Mouse (Mus musculus) lung, embryonic 14.5 days (tissue): ENCODE results near the gene Ttc12. TPM values are rescaled to one million over a fixed set of nuclear protein-coding genes. Genes with fewer than 3 reads are reported as not detected.
A peak's percentile ranks its signal among the peaks of the same experiment; 100 is the strongest.

Source experiments
- ATAC-seq: fragments of 200-750 bp; cut with Nextera tagmentation; 2 replicates; pipeline ENCODE4 v1.8.0; 2017; ENCODE audit warnings: mild to moderate bottlenecking, moderate TSS enrichment, moderate library complexity; ENCODE audit not compliant: insufficient read depth
- DNase-seq: peaks from one replicate; pipeline ENCODE4 v3.0.0-alpha.2; 2015
- H3K27ac ChIP-seq: fragments of 300-500 bp; sonication (generic); 2 replicates; pipeline ENCODE4 v1.5.1; 2014; ENCODE audit warnings: low read depth, mild to moderate bottlenecking, moderate library complexity
- H3K27me3 ChIP-seq: fragments of 300-500 bp; sonication (generic); 2 replicates; pipeline ENCODE4 v1.6.1; 2014; ENCODE audit warnings: low read length, control low read depth; ENCODE audit not compliant: insufficient read depth
- H3K36me3 ChIP-seq: fragments of 300-500 bp; sonication (generic); 2 replicates; pipeline ENCODE4 v1.6.1; 2014; ENCODE audit warnings: control low read depth; ENCODE audit not compliant: insufficient read depth
- H3K4me1 ChIP-seq: fragments of 300-500 bp; sonication (generic); 2 replicates; pipeline ENCODE4 v1.6.1; 2014; ENCODE audit warnings: antibody characterized with exemption, control low read depth; ENCODE audit not compliant: insufficient read depth
- H3K4me2 ChIP-seq: fragments of 300-500 bp; sonication (generic); 2 replicates; pipeline ENCODE4 v1.6.1; 2014; ENCODE audit warnings: mild to moderate bottlenecking
- H3K4me3 ChIP-seq: fragments of 300-500 bp; sonication (generic); 2 replicates; pipeline ENCODE4 v1.5.1; 2014; ENCODE audit warnings: low read depth, low read length
- H3K9ac ChIP-seq: fragments of 300-500 bp; sonication (generic); 2 replicates; pipeline ENCODE4 v1.6.1; 2014
- H3K9me3 ChIP-seq: fragments of 300-500 bp; sonication (generic); 2 replicates; pipeline ENCODE4 v1.6.1; 2016; ENCODE audit warnings: low read depth, low read length, control low read depth
- CTCF ChIP-seq: IDR thresholded peaks from 2 replicates; pipeline ENCODE4 v1.5.1; 2016; ENCODE audit warnings: antibody characterized with exemption, low read depth
- WGBS: fragments of 180-500 bp; shearing (Covaris S2); extraction: QIAGEN DNeasy Blood & Tissue Kit; methylation state at CpG from one replicate; pipeline ENCODE4 v1.1.7; 2014; 5-methylcytosine and 5-hydroxymethylcytosine counted together
- polyA plus RNA-seq: library from polyadenylated mRNA; unstranded; fragments of >200 nt; fragmentation: Nextera tagmentation; extraction: Ambion mirVana; gene quantifications from 2 replicates; pipeline ENCODE4 v1.2.1, GENCODE M21; 2014

Gene Ttc12
- polyA plus RNA-seq, 1 experiment from 2014 or later, result 2.1 TPM

DNA sequence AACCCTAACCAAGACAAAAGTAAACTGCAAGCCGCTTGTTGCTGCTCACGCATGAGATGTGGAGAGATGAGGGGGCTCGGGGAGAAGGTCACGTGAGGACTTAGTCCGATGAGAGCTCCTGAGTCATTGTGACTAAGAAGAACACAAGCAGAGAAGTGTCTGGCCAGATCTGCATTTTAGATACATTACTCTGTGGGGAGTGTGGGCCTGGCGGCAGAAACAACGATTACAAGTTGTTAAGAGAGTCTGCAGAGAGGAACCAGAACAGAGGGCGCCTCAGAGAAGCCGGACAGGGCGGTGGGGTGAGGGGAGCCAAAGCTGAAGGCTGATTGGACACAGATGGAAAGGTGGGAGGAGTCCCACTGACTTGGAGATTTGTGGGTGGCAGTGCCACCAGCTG is 2.7 kb downstream of the Ttc12 start:
- Histone ChIP-seq H3K4me1 (no peaks in the 10 kb centered on the region), H3K27ac (no peak overlapping the region), H3K4me3 (no peak overlapping the region), H3K27me3 (no peaks in the 10 kb centered on the region), H3K9me3 (no peaks in the 10 kb centered on the region), H3K36me3 (no peaks in the 10 kb centered on the region), H3K4me2 (no peak overlapping the region), H3K9ac (no peak overlapping the region)
- TF ChIP-seq CTCF, result no peak
- 44% methylated on average over 10 of the region's 10 CpGs for WGBS
- ATAC-seq (no peak), DNase-seq (no peak)

DNA sequence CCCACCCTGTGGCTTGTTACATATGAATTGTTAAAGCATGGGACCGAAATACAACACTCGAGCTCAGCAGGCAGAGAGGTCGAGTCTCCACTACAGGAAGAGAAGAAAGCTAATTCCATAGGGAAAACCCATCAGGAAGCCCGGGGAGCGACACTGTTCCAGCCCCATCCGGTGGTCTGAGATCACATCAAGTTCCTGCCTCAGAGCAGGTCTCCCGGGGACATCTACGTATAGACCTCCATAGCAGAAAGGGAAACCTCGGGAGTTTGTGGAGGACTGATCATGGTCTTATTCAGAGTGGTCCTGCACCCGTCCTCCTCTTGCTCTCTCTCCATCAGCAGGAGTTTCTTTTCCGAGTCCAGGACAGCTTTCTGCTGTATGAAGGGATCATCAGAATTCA is 13.9 kb downstream of the Ttc12 start:
- no peak for ATAC-seq
- Histone ChIP-seq H3K4me2 (no peak overlapping the region), H3K27ac (no peak overlapping the region), H3K9ac (no peak overlapping the region), H3K4me3 (no peak overlapping the region), H3K27me3 (no peaks in the 10 kb centered on the region), H3K9me3 (no peaks in the 10 kb centered on the region), H3K36me3 (no peaks in the 10 kb centered on the region), H3K4me1 (no peaks in the 10 kb centered on the region)
- DNase-seq, result no peak
- 67% methylated on average over 11 of the region's 11 CpGs for WGBS
- TF ChIP-seq CTCF, result no peak

- no peak overlapping the region for H3K4me2 ChIP-seq
- no peak overlapping the region for H3K9ac ChIP-seq
- no peaks in the 10 kb centered on the region for H3K36me3 ChIP-seq
- no peaks in the 10 kb centered on the region for H3K9me3 ChIP-seq
- H3K27me3 ChIP-seq, result no peaks in the 10 kb centered on the region
- peak; percentile 3 for DNase-seq
- ATAC-seq, result no peak
- H3K4me3 ChIP-seq, result no peak overlapping the region
- TF ChIP-seq CTCF, result no peak
- no peak overlapping the region for H3K27ac ChIP-seq
- H3K4me1 ChIP-seq, result no peaks in the 10 kb centered on the region
- WGBS, result 74% methylated on average over 6 of the region's 6 CpGs
Observed at GRCm38 (mm10) chr9:49470946-49471345, 15.1 kb downstream of the Ttc12 start.

DNA sequence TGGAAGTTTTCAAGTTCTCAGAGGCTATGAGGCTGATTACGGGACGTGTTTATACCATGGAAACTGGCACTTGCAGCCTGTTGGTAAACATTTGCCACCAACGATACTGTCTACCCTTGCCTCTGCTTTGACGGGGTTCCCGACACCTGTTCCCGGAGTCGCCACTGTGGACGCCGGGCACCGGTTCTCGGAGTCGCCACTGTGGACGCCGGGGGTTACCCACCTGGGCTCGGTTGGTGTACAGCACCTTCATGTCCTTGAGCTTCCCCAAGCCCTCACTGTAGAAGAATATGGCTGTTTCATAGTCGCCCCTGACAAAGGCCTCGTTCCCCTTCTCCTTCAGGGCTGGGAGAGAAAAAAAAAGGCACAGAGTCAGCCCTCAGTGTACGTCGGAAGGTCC is 16.0 kb downstream of the Ttc12 start:
- Histone ChIP-seq H3K27me3 (no peaks in the 10 kb centered on the region), H3K9ac (no peak overlapping the region), H3K4me1 (no peaks in the 10 kb centered on the region), H3K27ac (no peak overlapping the region), H3K4me2 (no peak overlapping the region), H3K9me3 (no peaks in the 10 kb centered on the region), H3K36me3 (no peaks in the 10 kb centered on the region), H3K4me3 (no peak overlapping the region)
- ATAC-seq, result no peak
- DNase-seq, result no peak
- no peak for TF ChIP-seq CTCF
- 89% methylated on average over 19 of the region's 19 CpGs for WGBS

- Histone ChIP-seq H3K4me2 (no peak overlapping the region), H3K27ac (no peak overlapping the region), H3K4me3 (no peak overlapping the region), H3K4me1 (no peaks in the 10 kb centered on the region), H3K9me3 (no peaks in the 10 kb centered on the region), H3K27me3 (no peaks in the 10 kb centered on the region), H3K9ac (no peak overlapping the region), H3K36me3 (no peaks in the 10 kb centered on the region)
- ATAC-seq, result no peak
- TF ChIP-seq CTCF, result no peak
- WGBS, result 85% methylated on average over 3 of the region's 3 CpGs
- no peak for DNase-seq
Observed at GRCm38 (mm10) chr9:49456136-49456535, 29.9 kb downstream of the Ttc12 start.

DNA sequence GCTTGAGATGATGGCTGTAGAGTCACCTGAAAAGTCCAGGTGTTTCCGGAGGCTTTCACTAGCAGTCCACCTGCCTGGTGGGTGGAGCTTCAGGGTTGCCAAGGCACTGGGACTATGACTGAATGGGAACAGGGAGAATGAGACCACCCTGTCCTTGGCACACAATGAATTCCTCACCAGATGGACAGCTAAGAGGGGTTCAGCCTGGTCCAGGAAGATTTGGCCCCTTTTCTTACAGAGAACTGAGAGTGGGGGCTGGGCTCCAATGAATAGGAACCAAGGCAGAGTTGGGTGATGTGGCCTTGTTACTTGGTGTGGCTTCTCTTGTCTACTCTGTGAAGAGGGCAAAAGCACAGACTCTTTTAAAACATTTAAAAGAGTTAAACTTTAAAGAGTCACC is 33.6 kb downstream of the Ttc12 start:
- TF ChIP-seq CTCF, result no peak
- Histone ChIP-seq H3K4me1 (no peaks in the 10 kb centered on the region), H3K27me3 (no peaks in the 10 kb centered on the region), H3K27ac (no peak overlapping the region), H3K4me3 (no peak overlapping the region), H3K36me3 (no peaks in the 10 kb centered on the region), H3K9me3 (no peaks in the 10 kb centered on the region), H3K4me2 (no peak overlapping the region), H3K9ac (no peak overlapping the region)
- DNase-seq, result no peak
- ATAC-seq, result no peak
- 87% methylated on average over 1 of the region's 1 CpGs for WGBS

- no peak for ATAC-seq
- 72% methylated on average over 3 of the region's 3 CpGs for WGBS
- H3K9me3 ChIP-seq, result no peaks in the 10 kb centered on the region
Observed at GRCm38 (mm10) chr9:49450491-49450890, 35.5 kb downstream of the Ttc12 start.

DNA sequence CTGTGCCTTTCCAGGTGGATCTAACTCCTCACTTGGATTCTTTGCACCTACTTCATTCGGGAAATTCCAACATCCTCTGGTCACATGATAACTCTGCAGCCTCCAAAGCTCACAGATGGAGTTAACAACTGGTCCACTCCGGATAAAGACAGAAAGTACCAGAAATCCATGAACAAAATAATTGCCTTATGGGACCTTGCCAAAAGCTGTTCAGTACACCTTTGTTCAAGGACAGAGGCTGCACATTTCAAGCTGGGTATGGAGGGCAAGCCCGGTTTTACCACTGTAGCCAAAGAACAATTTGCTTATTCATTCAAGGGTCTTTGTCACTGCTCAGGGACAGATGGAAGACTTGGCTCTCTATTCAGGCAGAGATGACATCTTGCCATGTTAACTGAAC is 43.4 kb downstream of the Ttc12 start:
- H3K4me2 ChIP-seq, result no peak overlapping the region
- H3K9me3 ChIP-seq, result no peaks in the 10 kb centered on the region
- no peak overlapping the region for H3K4me3 ChIP-seq
- H3K36me3 ChIP-seq, result no peaks in the 10 kb centered on the region
- WGBS, result 72% methylated on average over 3 of the region's 3 CpGs
- H3K4me1 ChIP-seq, result no peaks in the 10 kb centered on the region
- ATAC-seq (no peak), DNase-seq (no peak)
- no peak overlapping the region for H3K9ac ChIP-seq
- H3K27ac ChIP-seq, result no peak overlapping the region
- TF ChIP-seq CTCF, result no peak
- H3K27me3 ChIP-seq, result no peaks in the 10 kb centered on the region

More at GRCm38 (mm10) chr9:49450491-49450890, 35.5 kb downstream of the Ttc12 start:
- DNase-seq, result no peak
- Histone ChIP-seq H3K36me3 (no peaks in the 10 kb centered on the region), H3K27ac (no peak overlapping the region), H3K4me3 (no peak overlapping the region), H3K4me1 (no peaks in the 10 kb centered on the region), H3K9ac (no peak overlapping the region), H3K27me3 (no peaks in the 10 kb centered on the region), H3K4me2 (no peak overlapping the region)
- TF ChIP-seq CTCF, result no peak
